Mouse (Mus musculus): Measurements from ENCODE around the gene Gatc.
"Not testable (repeated sequence)": the region's sequence is repeated elsewhere in the genome, so short reads cannot be mapped to it uniquely, and the experiment has no call there.

Gatc gene

DNA sequence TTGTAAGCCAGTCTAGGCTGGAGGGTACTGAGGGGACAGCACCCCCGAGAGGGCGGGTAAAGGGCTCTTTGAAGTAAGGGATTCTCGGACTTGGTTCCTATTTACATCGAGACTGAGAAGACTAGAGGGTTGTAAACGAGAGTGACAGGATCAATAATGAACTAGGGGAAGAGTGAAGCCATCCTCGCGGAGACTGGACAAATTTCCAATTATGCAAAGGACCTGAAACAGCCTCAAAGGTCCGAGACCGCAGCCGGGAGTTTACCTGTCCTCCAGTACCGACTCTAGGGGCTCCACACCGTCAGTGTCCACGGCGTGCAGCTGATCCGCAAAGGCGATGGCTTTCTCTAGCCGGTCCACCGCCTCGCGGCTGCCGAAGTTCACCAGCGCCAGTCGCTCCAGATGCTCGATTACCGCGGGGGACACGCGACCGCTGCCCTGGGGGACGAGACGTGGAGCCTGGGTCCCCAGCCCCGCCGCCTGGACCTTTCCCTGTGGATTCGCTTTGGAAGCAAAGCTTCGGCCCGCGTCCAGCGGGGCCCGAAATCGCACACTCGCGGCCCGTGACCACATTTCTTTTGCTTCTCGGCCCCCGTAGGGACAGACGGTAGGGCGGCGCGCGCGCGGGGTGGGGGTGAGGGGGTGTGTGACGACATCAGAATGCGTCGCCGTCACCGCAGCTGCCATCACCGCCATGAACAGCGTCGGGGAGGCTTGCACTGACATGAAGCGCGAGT lies at the start of gene Gatc, which contains the start of gene Triap1:
Gatc (minus strand) TSS at position 602 of the 737 bp plus-strand sequence.
Triap1 (plus strand) TSS at position 649 of the 737 bp plus-strand sequence.
- in situ Hi-C loops (cut with MboI, MseI) = no loop called here

DNA sequence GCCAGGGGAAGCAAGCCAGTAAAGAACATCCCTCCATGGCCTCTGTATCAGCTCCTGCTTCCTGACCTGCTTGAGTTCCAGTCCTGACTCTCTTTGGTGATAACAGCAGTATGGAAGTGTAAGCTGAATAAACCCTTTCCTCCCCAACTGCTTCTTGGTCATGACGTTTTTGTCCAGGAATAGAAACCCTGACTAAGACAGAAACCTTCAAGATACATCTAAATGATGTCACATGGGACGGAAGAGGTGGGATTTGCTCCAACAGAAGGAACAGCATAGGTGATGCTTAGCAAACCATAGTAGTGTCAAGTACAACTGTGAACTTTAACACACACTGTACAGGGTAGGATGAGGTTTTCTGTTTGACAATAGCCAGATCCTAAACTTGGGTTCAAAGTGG lies 37.9 kb upstream of the Gatc start:
- in situ Hi-C loops (cut with MboI, MseI) = not testable (repeated sequence)

GRCm38 (mm10) chr5:115375436-115375835 lies 34.5 kb upstream of the Gatc start:
- in situ Hi-C loops (cut with MboI, MseI) = no loop called here

GRCm38 (mm10) chr5:115374204-115374820 lies 33.3 kb upstream of the Gatc start:
- in situ Hi-C loops (cut with MboI, MseI) = no loop called here

GRCm38 (mm10) chr5:115373441-115374203 lies 32.6 kb upstream of the Gatc start:
- in situ Hi-C loops (cut with MboI, MseI) = no loop called here

DNA sequence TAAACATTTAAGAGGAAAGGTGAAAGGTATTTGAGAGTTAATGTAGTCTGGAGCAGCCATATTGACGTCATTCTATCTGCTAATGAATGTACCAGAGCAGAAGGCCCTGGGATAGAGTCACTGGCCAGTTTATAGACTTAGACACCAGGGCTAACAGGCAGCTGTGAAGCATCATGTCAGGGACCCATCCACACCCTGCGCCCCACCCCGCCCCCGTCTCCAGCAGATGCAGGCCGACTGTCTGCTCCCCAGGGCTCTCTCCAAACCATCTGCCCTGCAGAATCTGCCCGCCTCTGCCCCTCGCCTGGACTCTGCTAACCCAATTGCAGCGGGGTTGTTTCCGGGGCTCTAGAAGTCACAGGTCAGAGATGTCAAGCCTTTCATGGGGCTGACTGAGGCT lies 30.8 kb upstream of the Gatc start:
- in situ Hi-C loops (cut with MboI, MseI) = no loop called here

DNA sequence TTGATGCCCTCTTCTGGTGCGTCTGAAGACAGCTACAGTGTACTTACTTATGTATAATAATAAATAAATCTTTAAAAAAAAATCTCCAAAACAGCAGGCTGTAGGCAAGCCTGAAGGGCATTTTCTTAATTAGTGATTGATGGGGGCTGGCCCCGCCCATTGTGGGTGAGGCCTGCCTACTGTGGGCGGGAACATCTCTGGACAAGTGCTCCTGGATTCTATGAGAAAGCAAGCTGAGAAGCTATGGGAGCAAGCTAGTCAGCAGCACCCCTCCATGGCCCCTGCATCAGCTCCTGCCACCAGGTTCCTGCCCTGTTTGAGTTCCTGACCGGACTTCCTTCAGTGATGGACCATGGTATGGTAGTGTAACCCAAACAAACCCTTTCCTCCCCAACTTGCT lies 23.8 kb upstream of the Gatc start:
- in situ Hi-C loops (cut with MboI, MseI) = loop anchor here (5.0 kb wide), 1 partner anchor 83 kb away; no protein-coding TSS in a partner anchor

- in situ Hi-C loops (cut with MboI, MseI) = no loop called here
Observed at GRCm38 (mm10) chr5:115362819-115363714, 22.1 kb upstream of the Gatc start.

GRCm38 (mm10) chr5:115362216-115362615 lies 21.2 kb upstream of the Gatc start:
- in situ Hi-C loops (cut with MboI, MseI) = no loop called here

- in situ Hi-C loops (cut with MboI, MseI) = no loop called here
Observed at GRCm38 (mm10) chr5:115359851-115360372, 18.9 kb upstream of the Gatc start.

GRCm38 (mm10) chr5:115359438-115359837 lies 18.5 kb upstream of the Gatc start:
- in situ Hi-C loops (cut with MboI, MseI) = no loop called here

GRCm38 (mm10) chr5:115358872-115359271 lies 17.9 kb upstream of the Gatc start:
- in situ Hi-C loops (cut with MboI, MseI) = no loop called here

DNA sequence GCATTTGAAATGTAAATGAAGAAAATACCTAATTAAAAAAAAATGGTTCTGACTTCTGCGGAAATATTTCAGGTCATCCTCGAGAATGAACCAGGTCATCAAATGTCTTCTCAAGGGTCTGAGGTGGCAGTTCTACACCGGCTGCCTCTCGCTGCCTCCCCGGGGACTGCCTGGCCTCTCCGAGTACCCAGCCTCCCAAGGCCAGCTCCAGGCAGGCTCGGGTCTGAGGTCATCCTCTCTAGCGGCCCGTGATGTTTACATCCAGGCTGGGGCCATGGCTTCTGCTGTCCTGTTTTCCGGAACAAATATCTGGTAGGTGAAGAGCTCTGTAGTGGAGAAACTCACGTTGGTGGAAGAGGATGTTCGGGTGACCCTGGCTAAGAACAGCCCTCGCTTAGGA lies 14.1 kb upstream of the Gatc start:
- in situ Hi-C loops (cut with MboI, MseI) = no loop called here

- in situ Hi-C loops (cut with MboI, MseI) = no loop called here
Observed at GRCm38 (mm10) chr5:115351348-115351747, 10.4 kb upstream of the Gatc start.

DNA sequence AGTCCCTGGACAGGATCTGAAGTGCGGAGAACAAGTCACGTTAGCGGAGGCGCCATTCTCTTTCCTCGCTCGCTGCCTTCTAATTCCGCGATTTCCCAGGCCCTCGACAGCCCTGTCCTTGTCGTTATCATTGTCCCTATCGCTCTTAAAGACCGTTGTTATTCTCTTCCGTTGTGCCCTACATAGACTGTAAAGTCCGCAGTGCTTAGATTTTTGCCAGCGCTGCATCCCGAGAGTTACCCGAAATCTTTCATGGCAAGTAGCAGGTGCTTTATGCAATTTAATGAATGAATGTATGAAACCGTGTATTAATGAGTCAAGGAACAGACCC lies 8.2 kb upstream of the Gatc start:
- in situ Hi-C loops (cut with MboI, MseI) = loop anchor here (5.0 kb wide), 1 partner anchor 72 kb away; the partner anchor contains the start of gene Coq5

DNA sequence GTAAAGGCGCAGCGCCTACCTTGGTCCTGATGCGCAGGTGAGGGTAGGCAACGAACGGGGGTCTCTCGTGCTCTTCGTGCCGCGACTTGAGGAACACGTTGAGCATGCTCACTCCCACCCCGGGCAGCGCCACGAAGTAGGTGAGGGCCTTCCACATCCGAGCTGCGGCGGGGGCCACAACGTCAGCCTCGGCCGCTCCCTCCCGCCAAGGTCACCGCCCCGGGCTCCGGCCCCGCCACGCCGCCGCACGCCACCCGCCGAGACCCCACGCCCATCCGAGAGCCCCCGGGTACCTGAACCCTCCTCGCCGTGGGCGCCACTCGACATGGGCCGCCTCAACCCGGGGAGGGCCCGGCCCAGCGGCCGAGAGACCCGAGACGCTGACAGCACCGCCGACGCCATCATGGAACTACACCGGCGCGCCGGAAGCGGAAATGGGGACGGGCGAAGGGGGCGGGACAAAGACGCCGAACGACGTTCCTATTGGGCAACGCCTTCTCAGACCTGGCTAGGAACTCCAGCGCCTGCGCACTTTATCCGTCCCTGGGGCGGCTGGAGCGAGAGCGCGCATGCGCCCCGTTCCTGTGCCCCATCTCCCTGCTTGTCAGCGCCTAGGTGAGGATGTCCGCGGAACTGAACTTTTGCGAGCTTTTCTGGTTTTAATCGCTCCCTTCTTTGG lies 7.7 kb upstream of the Gatc start, which contains the start of gene Cox6a1:
Cox6a1 (minus strand) TSS at position 436 of the 679 bp plus-strand sequence.
- in situ Hi-C loops (cut with MboI, MseI) = loop anchor here (5.0 kb wide), 1 partner anchor 71 kb away; the partner anchor contains the start of gene Coq5

DNA sequence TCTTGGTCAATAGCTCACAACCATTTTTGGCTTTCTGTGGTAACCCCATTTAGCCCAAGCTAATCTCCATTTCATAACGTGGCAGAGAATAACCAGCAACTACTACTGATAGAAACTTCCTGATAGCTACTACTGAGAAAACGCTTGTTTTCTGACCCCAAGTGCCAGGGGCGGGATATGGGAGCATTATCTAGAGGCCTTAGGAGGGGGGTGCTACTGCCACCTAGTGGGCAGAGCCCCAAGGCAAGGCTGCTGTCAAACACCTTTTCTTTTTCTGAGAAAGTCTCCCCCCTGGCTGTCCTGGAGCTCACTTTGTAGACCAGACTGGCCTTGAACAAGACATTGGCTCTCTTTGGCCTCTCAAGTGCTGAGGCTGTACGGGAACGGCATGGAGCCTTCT lies 6.6 kb upstream of the Gatc start:
- in situ Hi-C loops (cut with MboI, MseI) = loop anchor here (5.0 kb wide), 1 partner anchor 70 kb away; the partner anchor contains the start of gene Coq5

- in situ Hi-C loops (cut with MboI, MseI) = no loop called here
Observed at GRCm38 (mm10) chr5:115341314-115342165, 562 bp upstream of the Gatc start.

DNA sequence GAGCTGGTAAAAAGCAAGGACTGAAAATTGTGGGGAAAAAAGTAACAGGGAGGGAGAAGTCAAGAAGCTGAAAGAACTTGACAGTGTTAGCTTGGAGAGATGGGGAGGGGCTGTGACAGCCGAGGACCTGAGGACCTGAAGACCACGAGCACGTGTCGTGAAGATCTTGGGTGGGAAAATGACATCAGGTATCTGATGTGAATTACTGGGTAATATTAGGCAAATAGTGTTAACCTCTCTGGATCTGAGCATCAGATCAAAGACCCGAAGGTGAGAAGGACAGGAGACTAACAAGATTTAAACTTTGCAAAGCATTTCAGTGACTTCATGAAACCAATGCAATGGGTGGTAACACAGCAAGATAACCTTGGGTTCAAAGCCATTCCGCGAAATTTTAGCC lies 971 bp downstream of the Gatc start:
- in situ Hi-C loops (cut with MboI, MseI) = no loop called here
